Mouse (Mus musculus) stomach, postnatal 0 days (tissue): Measurements from ENCODE around the gene AU022751. TPM values are rescaled to one million over a fixed set of nuclear protein-coding genes. Genes with fewer than 3 reads are reported as not detected.

Experiments
- microRNA-seq: library from miRNA; unstranded; fragments of <30 nt; microRNA quantifications from one replicate; pipeline ENCODE4, GENCODE M21; 2016
- polyA plus RNA-seq: library from polyadenylated mRNA; unstranded; fragments of >200 nt; fragmentation: Nextera tagmentation; extraction: Ambion mirVana; gene quantifications from 2 replicates; pipeline ENCODE4 v1.2.1, GENCODE M21; 2015

The AU022751 gene
- polyA plus RNA-seq, 1 experiment from 2014 or later, result not detected

Small RNA genes within 50 kb of the gene (microRNA-seq; reads per million reads assigned to microRNA genes)
- gene Gm27360, result not detected

Other genes with a start within 250 kb of the AU022751 start
- 1.5 and 1.7 TPM in 2 replicates for gene Nudt11, start 36.0 kb downstream of the AU022751 start, polyA plus RNA-seq
- gene Nudt10, start 89.6 kb upstream of the AU022751 start, polyA plus RNA-seq, result 2.1 and 2.6 TPM in 2 replicates
- 0.04 TPM in 1 of 2 replicates, not detected in the other for gene Bmp15, start 237.3 kb upstream of the AU022751 start, polyA plus RNA-seq